28 mouse cellular contexts compared by ENCODE assay signal in the genomic region with DNA sequence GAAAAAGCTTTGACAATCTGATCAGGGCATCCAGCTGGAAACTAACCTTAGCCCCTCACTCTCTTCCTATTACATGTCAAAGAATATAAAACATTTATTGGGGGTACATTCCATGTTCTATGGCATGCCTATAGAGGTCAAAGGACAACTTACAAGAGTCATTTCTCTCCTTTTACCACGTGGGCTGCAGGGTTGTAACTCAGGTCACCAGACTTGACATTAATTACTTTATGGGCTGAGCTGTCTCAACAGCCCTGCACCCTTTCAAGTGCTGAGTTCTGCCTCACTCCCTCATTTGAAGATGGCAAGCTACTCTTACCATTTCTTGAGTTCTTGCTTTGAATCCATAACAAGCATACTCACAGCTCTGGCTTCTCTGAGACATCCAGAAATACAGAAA.
A peak's percentile ranks its signal among the peaks of the same experiment; 100 is the strongest.
DNase-seq lines count a peak whose midpoint lies in the region; ATAC-seq and TF ChIP-seq lines count a peak whose summit lies in the region.
"Had no signal": no experiment of that assay in that cellular context is flagged by ENCODE, and none has a peak within 500 bp of the region (broad histone marks: within the 10 kb centered on the region; RNA-seq: fewer than 3 reads in every experiment).

No protein-coding gene starts in this region.

- no peak for TF ChIP-seq CTCF in kidney, postnatal 0 days (IDR thresholded peaks at IDR 0.05; ENCODE audit: low read depth)

- H3K27ac ChIP-seq in kidney, postnatal 0 days, result no peak overlapping the region
- H3K27ac ChIP-seq in intestine, embryonic 16.5 days (ENCODE audit: low read length), result no peak overlapping the region
- H3K27ac ChIP-seq: embryonic facial prominence, embryonic 10.5 days; embryonic facial prominence, embryonic 13.5 days; forebrain, embryonic 12.5 days; forebrain, embryonic 15.5 days; heart, embryonic 15.5 days; hindbrain, embryonic 10.5 days; hindbrain, embryonic 13.5 days had no signal

- peak; percentile 27 for DNase-seq in embryo, embryonic 10 days (ENCODE audit: low spot score)
- DNase-seq in embryo, embryonic 9.5 days (ENCODE audit: extremely low spot score), result no peak
- DNase-seq in kidney, postnatal 0 days (ENCODE audit: low spot score), result peak; percentile 2
- no peak for DNase-seq in kidney, adult 11 months
- DNase-seq in adrenal gland, postnatal 14 days, result no peak
- DNase-seq in lung, postnatal 10 days, result no peak
- DNase-seq in testis, postnatal 14 days (ENCODE audit: low spot score), result no peak
- DNase-seq: adrenal gland, postnatal 10 days; cerebellum, adult 11 months; cerebellum, adult 2 months; cerebellum, adult 9-11 months; cerebellum, postnatal 25 days; gastrocnemius, postnatal 25 days; heart, adult 18-20 months; heart, postnatal 10 days; heart, postnatal 36 days had no signal

- no peaks in the 10 kb centered on the region for H3K36me3 ChIP-seq in kidney, postnatal 0 days (ENCODE audit: insufficient read depth, low read length)
- H3K36me3 ChIP-seq in intestine, embryonic 16.5 days (ENCODE audit: control insufficient read depth, insufficient read depth, low read length), result no peaks in the 10 kb centered on the region
- H3K36me3 ChIP-seq: embryonic facial prominence, embryonic 10.5 days; embryonic facial prominence, embryonic 13.5 days; forebrain, embryonic 12.5 days; forebrain, embryonic 15.5 days; heart, embryonic 12.5 days; heart, embryonic 15.5 days; hindbrain, embryonic 10.5 days; hindbrain, embryonic 13.5 days had no signal

- H3K4me1 ChIP-seq in kidney, postnatal 0 days (replicated peaks; ENCODE audit: insufficient read depth, low read length), result no peaks in the 10 kb centered on the region
- peaks cover 3% of the 10 kb centered on the region; the same call in 1 of the 2 replicates for H3K4me1 ChIP-seq in intestine, embryonic 16.5 days (ENCODE audit: control insufficient read depth, insufficient read depth, low read length)
- H3K4me1 ChIP-seq: embryonic facial prominence, embryonic 10.5 days; embryonic facial prominence, embryonic 13.5 days; forebrain, embryonic 12.5 days; forebrain, embryonic 15.5 days; heart, embryonic 12.5 days; heart, embryonic 15.5 days; hindbrain, embryonic 10.5 days; hindbrain, embryonic 13.5 days had no signal

- WGBS in kidney, postnatal 0 days, result 0% methylated on average over 1 of the region's 1 CpGs
- WGBS in intestine, embryonic 16.5 days, result 11% methylated on average over 1 of the region's 1 CpGs

- no peak overlapping the region for H3K4me3 ChIP-seq in kidney, postnatal 0 days (replicated peaks; ENCODE audit: low read depth, low read length)
- H3K4me3 ChIP-seq in intestine, embryonic 16.5 days (ENCODE audit: low read length), result no peak overlapping the region
- H3K4me3 ChIP-seq: embryonic facial prominence, embryonic 10.5 days; embryonic facial prominence, embryonic 13.5 days; erythroblast, embryonic 14.5 days; forebrain, embryonic 12.5 days; forebrain, embryonic 15.5 days; heart, embryonic 12.5 days; heart, embryonic 15.5 days; hindbrain, embryonic 10.5 days; hindbrain, embryonic 13.5 days had no signal

- H3K27me3 ChIP-seq in kidney, postnatal 0 days (ENCODE audit: insufficient read depth, low read length), result no peaks in the 10 kb centered on the region
- no peaks in the 10 kb centered on the region for H3K27me3 ChIP-seq in intestine, embryonic 16.5 days (replicated peaks; ENCODE audit: control insufficient read depth, insufficient read depth, low read length)
- H3K27me3 ChIP-seq: embryonic facial prominence, embryonic 13.5 days; forebrain, embryonic 12.5 days; forebrain, embryonic 15.5 days; heart, embryonic 12.5 days; heart, embryonic 15.5 days; hindbrain, embryonic 13.5 days had no signal

- H3K9ac ChIP-seq in kidney, postnatal 0 days (ENCODE audit: low read depth, low read length), result no peak overlapping the region
- H3K9ac ChIP-seq in intestine, embryonic 16.5 days (ENCODE audit: low read depth, low read length), result no peak overlapping the region
- H3K9ac ChIP-seq: embryonic facial prominence, embryonic 13.5 days; forebrain, embryonic 12.5 days; forebrain, embryonic 15.5 days; heart, embryonic 12.5 days; heart, embryonic 15.5 days; hindbrain, embryonic 13.5 days had no signal

- no peak overlapping the region for H3K4me2 ChIP-seq in kidney, postnatal 0 days (ENCODE audit: low read length)
- H3K4me2 ChIP-seq in intestine, embryonic 16.5 days (ENCODE audit: low read depth, low read length), result no peak overlapping the region
- H3K4me2 ChIP-seq: embryonic facial prominence, embryonic 13.5 days; forebrain, embryonic 12.5 days; forebrain, embryonic 15.5 days; heart, embryonic 12.5 days; heart, embryonic 15.5 days; hindbrain, embryonic 13.5 days had no signal

- no peaks in the 10 kb centered on the region for H3K9me3 ChIP-seq in kidney, postnatal 0 days (replicated peaks; ENCODE audit: low read length)
- H3K9me3 ChIP-seq in intestine, embryonic 16.5 days (ENCODE audit: control insufficient read depth, low read length), result no peaks in the 10 kb centered on the region
- H3K9me3 ChIP-seq: embryonic facial prominence, embryonic 10.5 days; embryonic facial prominence, embryonic 13.5 days; forebrain, embryonic 12.5 days; forebrain, embryonic 15.5 days; heart, embryonic 12.5 days; heart, embryonic 15.5 days; hindbrain, embryonic 10.5 days; hindbrain, embryonic 13.5 days had no signal

- ATAC-seq in kidney, postnatal 0 days (replicated peaks; ENCODE audit: low FRiP score, low read depth), result no peak
- ATAC-seq in intestine, embryonic 16.5 days, result peak; percentile 97
- ATAC-seq: activated CD4-positive, CD25-positive, alpha-beta regulatory T cell, adult 4 months; forebrain, embryonic 15.5 days; hindbrain, embryonic 16.5 days had no signal

Comparison
In these comparisons a context has a peak if more than half of its experiments do, and no peak if none do; other contexts are left out.
1. DNase-seq: peak in embryo, embryonic 10 days (single experiment) and kidney, postnatal 0 days (single experiment); none in embryo, embryonic 9.5 days (single experiment), kidney, adult 11 months (single experiment), adrenal gland, postnatal 14 days (single experiment), lung, postnatal 10 days (single experiment) and testis, postnatal 14 days (single experiment).